Mouse (Mus musculus) heart, adult 9 months (tissue): ENCODE measurements at regions not wholly inside any gene's neighbourhood (a gene's known extent, or its start where the extent isn't known, plus 50 kb on each side); places are given as distances from the start of the nearest gene placed in this dataset.

Experiments used
- DNase-seq, 2 experiments: peaks; one replicate each; pipeline ENCODE4 v3.0.0; 2022; ENCODE audit warnings: low spot score in 2 of 2

DNA sequence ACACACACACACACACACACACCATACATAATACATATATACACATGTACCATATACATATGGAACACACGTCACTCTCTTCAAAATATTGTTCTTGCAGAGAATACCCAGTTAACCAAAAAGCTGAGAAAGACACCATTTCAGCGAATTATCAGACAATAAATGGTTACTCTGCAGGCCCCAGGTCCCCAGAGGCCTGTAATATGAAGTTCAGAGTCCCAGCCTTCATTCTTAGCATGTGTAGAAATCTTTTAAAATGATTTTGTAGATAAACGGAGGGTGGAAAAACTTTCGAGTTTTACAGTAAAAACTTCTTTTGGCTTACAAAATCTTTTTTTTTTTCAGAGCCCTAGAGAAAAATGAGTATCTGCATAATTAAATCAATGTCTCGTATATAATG is 58.7 kb upstream of the Sash1 start:
- no peak for DNase-seq

- DNase-seq, result no peak
Measured at GRCm38 (mm10) chr10:8943698-8944097, 57.8 kb upstream of the Sash1 start.

DNA sequence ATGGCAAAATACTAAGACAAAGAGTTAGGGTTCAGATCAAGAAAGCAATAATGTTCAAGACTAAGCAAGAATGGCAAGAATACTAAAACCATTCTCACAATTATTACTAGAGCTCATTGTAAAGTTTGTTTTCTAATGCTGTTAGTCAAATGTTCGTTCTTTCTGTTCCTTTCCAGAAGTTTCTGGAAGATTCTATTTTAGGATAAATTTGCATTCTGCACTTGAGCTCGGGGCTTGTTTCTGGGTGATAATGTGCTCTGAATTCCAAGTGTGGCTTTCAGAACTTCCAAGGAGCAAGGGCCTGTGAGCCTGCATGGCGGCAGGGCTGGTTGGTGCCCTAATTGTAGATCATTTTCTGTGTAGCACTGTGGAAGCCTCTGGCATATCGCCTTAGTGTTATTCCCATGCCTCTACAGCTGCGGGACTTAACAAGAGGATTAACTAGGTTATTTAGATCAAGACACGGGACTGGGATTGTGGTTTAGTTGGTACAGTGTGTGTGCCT is 57.1 kb upstream of the Sash1 start:
- DNase-seq, result no peak

DNA sequence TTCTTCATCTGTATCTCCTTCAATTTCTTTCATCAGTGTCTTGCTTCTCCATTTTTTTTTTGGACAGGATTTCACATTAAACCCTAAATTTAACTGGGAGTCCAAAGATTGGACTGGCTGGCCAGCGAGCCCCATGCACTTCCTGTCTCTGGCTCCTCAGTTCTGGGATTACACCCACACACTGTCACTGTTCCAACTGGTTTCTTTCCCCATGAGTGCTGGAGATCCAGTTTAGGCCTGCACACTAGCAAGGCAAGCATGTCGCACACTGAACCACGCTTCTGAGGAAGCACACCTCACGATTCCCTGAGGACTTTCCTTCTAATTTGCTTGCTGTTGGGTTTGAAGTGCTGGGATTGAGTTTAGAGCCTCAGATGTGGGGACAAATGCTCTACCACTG is 50.5 kb upstream of the Sash1 start:
- DNase-seq, result peak; percentile 53 to 55
